Mouse (Mus musculus): ENCODE results near the gene Mgarp. TPM values are rescaled to one million over a fixed set of nuclear protein-coding genes. Genes with fewer than 3 reads are reported as not detected.

Mgarp gene
- total and polyA plus RNA-seq, 3 experiments = 0.65 to 5.2 TPM; not detected in 1

DNA sequence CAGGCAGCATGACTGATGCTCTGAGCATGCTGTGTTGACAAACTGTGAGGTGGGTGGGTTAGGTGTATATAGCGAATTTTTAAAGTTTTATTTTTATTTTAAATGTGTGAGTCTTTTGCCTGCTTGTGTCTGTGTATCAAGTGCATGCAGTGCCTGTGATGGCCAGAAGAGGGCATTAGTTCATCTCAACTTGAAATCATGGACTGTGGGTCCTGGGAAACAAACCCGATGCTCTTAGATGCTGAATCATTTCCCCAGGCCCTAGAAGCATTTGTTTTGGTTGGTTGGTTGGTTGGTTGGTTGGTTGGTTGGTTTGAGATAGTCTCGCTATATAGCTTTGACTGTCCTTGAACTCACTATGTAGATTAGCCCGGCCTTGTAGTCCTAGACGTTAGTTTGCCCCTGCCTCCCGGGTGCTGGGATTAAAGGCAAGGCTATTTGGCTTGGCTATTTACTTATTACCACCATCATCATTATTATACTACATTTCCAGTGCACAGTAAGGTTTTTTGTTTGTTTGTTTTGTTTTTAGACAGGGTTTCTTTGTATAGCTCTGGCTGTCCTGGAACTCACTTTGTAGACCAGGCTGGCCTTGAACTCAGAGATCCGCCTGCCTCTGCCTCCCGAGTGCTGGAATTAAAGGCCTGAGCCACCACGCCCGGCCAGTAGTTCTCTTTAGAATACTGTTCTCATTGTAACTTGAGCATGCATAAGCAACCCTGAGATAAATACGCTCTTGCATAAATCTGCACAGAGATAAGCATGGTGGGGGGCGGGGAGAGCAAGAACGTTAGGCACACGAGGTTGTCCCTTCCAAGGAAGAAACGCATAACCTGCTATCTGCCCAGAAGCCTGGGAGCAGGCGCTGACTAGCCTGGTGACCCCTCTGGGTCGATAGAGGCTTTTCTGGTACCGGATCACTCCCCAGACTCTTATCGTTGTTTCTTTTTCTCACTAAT lies 21.0 kb downstream of the Mgarp start (continued):
- peak; percentile 25; the same call in 1 of the 2 replicates for TF ChIP-seq ZC3H11A (IDR thresholded peaks at IDR 0.05; ENCODE audit: low read depth, low read length)
- no peak for TF ChIP-seq TAL1 (IDR thresholded peaks at IDR 0.05; ENCODE audit: low read length)
- no peak for TF ChIP-seq JUND (IDR thresholded peaks at IDR 0.05; ENCODE audit: low read depth, low read length)
- no peak for TF ChIP-seq ZMIZ1 (IDR thresholded peaks at IDR 0.05; ENCODE audit: low read depth, low read length)
- peak; percentile 40; the same call in 1 of the 2 replicates for TF ChIP-seq MYB (IDR thresholded peaks at IDR 0.05; ENCODE audit: low read depth, low read length)
- no peak; the same call in none of the 2 replicates for TF ChIP-seq MAX (IDR thresholded peaks at IDR 0.05; ENCODE audit: low read length)
- TF ChIP-seq MEF2A (IDR thresholded peaks at IDR 0.05; ENCODE audit: extremely low read depth, insufficient replicate concordance, low read depth, low read length, poor library complexity, severe bottlenecking) = no peak
- no peak for TF ChIP-seq POLR2AphosphoS5 (IDR thresholded peaks at IDR 0.05; ENCODE audit: borderline replicate concordance, low read depth, low read length)
- peak; percentile 80 for TF ChIP-seq RCOR1 (IDR thresholded peaks at IDR 0.05; ENCODE audit: low read depth, low read length)
- TF ChIP-seq GATA1 (IDR thresholded peaks at IDR 0.05; ENCODE audit: low read depth, low read length) = peak; percentile 85

DNA sequence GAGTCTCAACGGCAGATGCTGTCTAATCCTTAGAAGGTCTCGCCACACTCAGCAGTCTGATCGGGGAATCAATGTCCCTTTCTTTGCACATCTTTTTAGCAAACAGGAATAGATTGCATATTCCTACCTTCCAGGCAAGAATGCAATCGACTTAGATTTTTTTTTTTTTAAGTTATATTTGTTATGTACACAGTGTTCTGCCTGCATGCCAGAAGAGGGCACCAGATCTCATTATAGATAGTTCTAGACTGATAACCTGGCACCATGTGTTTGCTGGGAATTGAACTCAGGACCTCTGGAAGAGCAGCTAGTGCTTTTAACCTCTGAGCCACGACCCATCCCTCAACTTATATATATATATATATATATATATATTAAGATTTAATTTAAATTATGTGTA lies 23.0 kb downstream of the Mgarp start:
- no peaks in the 10 kb centered on the region for H3K9me3 ChIP-seq (replicated peaks; ENCODE audit: insufficient read depth, low read length)
- no peaks in the 10 kb centered on the region for H3K27me3 ChIP-seq (ENCODE audit: control insufficient read depth in 1 of 2, insufficient read depth in 2 of 2, low read length in 2 of 2)
- no peak overlapping the region for H3K27ac ChIP-seq (ENCODE audit: control insufficient read depth, low read depth, low read length)
- H3K9ac ChIP-seq (ENCODE audit: control insufficient read depth, low read depth, low read length, poor library complexity, severe bottlenecking) = no peak overlapping the region
- no peak overlapping the region for H3K4me3 ChIP-seq (ENCODE audit: control insufficient read depth in 1 of 2, insufficient read depth in 1 of 2, low read depth in 2 of 2, low read length in 2 of 2)
- H3K4me1 ChIP-seq (ENCODE audit: control insufficient read depth in 1 of 2, insufficient read depth in 2 of 2, low read length in 2 of 2) = peaks cover 0 to 5% of the 10 kb centered on the region in 2 experiments; a peak in 2 of 4 replicates
- no peak for DNase-seq (ENCODE audit: low read depth, low spot score)
- H3K79me2 ChIP-seq (ENCODE audit: control insufficient read depth, insufficient read depth, low read length, poor library complexity) = no peaks in the 10 kb centered on the region
- TF ChIP-seq SMC3 (IDR thresholded peaks at IDR 0.05; ENCODE audit: low read depth, low read length) (no peak), NELFE (IDR thresholded peaks at IDR 0.05; ENCODE audit: low read depth, low read length) (no peak), RAD21 (IDR thresholded peaks at IDR 0.05; ENCODE audit: low read depth, low read length) (peak; percentile 6), CTCF (IDR thresholded peaks at IDR 0.05 in 2 of 3, conservative IDR thresholded peaks at IDR 0.05 in 1 of 3; ENCODE audit: control insufficient read depth in 1 of 3, insufficient read depth in 1 of 3, low read depth in 2 of 3, low read length in 3 of 3, poor library complexity in 1 of 3, severe bottlenecking in 1 of 3) (peak in 1 of 3 experiments; percentile 27; a peak in 2 of 6 replicates), E2F4 (IDR thresholded peaks at IDR 0.05; ENCODE audit: borderline replicate concordance, low read depth, low read length) (no peak), GATA1 (IDR thresholded peaks at IDR 0.05; ENCODE audit: low read depth, low read length) (no peak), ZNF384 (IDR thresholded peaks at IDR 0.05; ENCODE audit: low read depth, low read length) (peak; percentile 84), MAFK (IDR thresholded peaks at IDR 0.05; ENCODE audit: borderline replicate concordance, low read depth, low read length) (no peak)
- H3K36me3 ChIP-seq (ENCODE audit: control insufficient read depth in 1 of 2, insufficient read depth in 2 of 2, low read length in 2 of 2) = no peaks in the 10 kb centered on the region; a peak in 1 of 4 replicates

Measured in MEL (cell line).